Mouse (Mus musculus): ENCODE measurements around the gene Ccdc9.
A peak's percentile ranks its signal among the peaks of the same experiment; 100 is the strongest.

Ccdc9 gene

GRCm38 (mm10) chr7:16286026-16286961, at the start of gene Ccdc9:
Ccdc9 (minus strand) TSS chr7:16286795.
- peak; percentile 99 for DNase-seq (ENCODE audit: low spot score in 2 of 2)

GRCm38 (mm10) chr7:16329146-16329545, 42.6 kb upstream of the Ccdc9 start:
- no peak for DNase-seq (ENCODE audit: low spot score in 2 of 2)

DNA sequence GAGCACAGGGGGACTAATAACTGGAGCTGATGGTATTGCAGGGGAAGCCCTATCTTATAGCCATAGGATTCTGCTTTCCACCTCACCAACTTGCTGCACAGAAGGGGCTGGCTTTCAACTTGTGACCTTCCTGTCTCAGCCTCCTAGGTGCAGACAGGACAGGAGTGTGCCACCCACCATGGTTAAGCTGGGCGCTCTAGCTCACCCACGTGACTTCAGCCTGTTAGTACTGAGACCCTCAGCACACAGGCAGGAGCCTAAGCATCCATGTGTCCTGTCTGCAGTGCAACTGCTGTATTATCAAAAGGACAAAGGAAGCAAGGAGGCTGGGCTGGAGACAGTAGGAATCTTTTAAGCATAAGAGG, 40.0 kb upstream of the Ccdc9 start:
- no peak for DNase-seq (ENCODE audit: low spot score in 2 of 2)

GRCm38 (mm10) chr7:16325920-16326606, 39.5 kb upstream of the Ccdc9 start:
- DNase-seq (ENCODE audit: low spot score in 2 of 2), result peak; percentile 51 to 61

DNA sequence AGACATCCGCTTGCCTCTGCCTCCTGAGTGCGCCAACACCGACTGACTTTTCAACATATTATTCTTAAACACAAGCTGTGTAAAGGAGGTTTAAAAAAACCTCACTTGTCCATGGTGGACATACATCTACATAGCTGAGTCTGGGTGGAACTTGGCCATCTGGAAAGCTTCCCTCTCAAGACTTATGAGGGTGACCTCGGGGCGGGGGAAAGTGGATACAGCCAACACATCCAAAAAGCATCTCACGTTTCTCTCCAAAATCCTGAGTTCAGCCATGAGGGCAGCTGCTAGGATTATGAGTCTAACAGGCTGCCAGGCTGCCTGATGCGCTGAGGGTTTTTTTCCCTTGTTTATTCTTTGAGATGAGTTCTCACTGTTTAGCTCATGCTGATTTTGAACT, 38.1 kb upstream of the Ccdc9 start:
- DNase-seq (ENCODE audit: low spot score in 2 of 2), result no peak

- no peak for DNase-seq (ENCODE audit: low spot score in 2 of 2)
Observed at GRCm38 (mm10) chr7:16320479-16320878, 33.9 kb upstream of the Ccdc9 start.

- DNase-seq (ENCODE audit: low spot score in 2 of 2), result no peak
Observed at GRCm38 (mm10) chr7:16319216-16319615, 32.6 kb upstream of the Ccdc9 start.

- DNase-seq (ENCODE audit: low spot score in 2 of 2), result no peak
Observed at GRCm38 (mm10) chr7:16317094-16317493, 30.5 kb upstream of the Ccdc9 start.

DNA sequence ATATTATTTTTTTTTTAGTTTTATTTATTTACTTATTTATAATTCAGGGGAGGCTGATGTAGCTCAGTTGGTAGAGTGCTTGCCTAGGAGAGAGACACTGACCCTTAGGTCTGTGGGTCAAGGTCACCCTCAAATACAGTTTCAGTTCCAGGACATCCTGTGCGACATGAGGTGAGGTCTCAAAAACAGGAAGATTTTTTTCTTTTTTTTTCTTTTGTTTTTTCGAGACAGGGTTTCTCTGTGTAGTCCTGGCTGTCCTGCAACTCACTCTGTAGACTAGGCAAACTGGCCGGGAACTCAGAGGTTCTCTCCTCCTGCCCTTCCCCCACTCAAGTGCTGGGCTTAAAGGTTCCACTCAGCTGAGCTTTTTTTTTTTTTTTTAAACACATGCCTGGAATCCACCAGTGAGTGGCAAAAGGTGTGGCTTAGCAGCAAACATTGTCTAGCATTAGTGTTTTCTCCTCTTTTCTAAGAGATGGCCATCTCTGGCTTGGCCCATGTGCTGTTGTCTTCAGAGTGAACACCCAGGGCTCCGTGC, 28.7 kb upstream of the Ccdc9 start:
- DNase-seq (ENCODE audit: low spot score in 2 of 2), result no peak

- no peak for DNase-seq (ENCODE audit: low spot score in 2 of 2)
Observed at GRCm38 (mm10) chr7:16314221-16314775, 27.7 kb upstream of the Ccdc9 start.

DNA sequence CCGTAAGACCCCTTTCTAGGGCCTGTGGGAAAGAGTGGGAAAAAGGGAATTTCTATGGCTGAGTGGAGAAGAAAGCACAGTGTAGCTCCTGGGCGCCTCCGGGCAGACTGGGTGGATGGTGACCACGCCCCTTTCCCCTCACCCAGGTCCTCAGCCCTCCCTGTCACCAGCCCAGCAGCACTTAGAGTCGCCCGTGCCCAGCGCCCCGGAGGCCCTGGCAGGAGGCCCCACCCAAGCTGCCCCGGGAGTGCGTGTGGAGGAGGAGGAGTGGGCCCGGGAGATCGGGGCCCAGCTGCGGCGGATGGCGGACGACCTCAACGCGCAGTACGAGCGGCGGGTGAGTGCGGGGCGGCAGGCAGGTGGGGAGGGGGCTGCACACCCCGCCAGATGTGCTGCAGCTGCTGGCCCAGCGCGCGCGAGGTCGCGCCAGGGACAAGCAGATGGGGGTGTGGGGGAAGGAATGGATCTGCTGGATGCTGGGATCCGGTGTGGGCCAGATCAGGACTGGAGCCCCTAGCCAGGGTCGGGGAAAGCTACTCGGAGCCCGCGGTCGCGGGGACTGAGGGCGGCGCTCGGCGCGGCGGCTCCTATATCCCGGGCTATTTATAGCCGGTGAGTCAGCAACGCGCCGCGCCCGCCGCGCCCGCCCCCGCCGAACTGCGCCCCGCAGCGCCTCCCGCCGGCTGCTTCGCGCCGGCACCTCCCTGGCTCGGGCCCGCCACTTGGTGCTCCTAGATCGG, 27.1 kb upstream of the Ccdc9 start:
- DNase-seq (ENCODE audit: low spot score in 2 of 2), result peak; percentile 45 to 62

DNA sequence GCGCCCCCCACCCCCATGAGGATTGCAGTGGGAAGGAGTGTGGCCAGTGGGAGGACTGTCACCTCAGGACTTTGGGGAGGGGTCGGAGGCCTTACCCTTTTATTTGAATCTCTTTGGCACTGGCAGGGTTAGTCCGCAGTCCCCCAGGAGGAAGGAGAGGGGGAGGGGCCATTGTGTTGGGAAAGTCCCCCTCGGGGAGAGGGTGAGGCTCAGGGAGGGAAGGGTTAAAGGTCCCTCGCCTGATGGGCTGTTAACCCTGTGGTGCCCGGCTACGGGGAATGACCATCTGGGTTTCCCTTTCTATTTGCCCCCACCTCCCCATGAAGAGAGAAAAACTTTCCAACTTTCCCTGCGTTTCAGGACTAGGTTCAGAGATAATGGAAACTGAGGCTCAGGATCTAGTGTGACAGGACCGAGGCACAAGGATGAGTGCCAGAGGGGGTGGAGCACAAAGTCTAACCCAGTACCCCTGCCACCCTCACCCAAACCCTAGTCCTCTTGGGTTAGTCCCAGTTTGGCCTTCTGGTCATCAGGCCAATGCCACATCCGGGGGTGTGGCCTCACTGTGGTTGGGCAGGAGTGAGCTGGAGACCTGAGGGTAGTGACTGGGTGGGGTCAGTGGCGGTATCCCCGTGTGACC, 26.2 kb upstream of the Ccdc9 start:
- peak; percentile 63 to 74 for DNase-seq (ENCODE audit: low spot score in 2 of 2)

- peak in 1 of 2 experiments; percentile 27 for DNase-seq (ENCODE audit: low spot score in 2 of 2)
Observed at GRCm38 (mm10) chr7:16312011-16312671, 25.5 kb upstream of the Ccdc9 start.

- DNase-seq (ENCODE audit: low spot score in 2 of 2), result peak in 1 of 2 experiments; percentile 11
Observed at GRCm38 (mm10) chr7:16311453-16312004, 24.9 kb upstream of the Ccdc9 start.

- DNase-seq (ENCODE audit: low spot score in 2 of 2), result peak in 1 of 2 experiments; percentile 43
Observed at GRCm38 (mm10) chr7:16310521-16311452, 24.2 kb upstream of the Ccdc9 start.

GRCm38 (mm10) chr7:16310020-16310520, 23.5 kb upstream of the Ccdc9 start:
- DNase-seq (ENCODE audit: low spot score in 2 of 2), result peak; percentile 78 to 86

- peak; percentile 90 for DNase-seq (ENCODE audit: low spot score in 2 of 2)
Observed at GRCm38 (mm10) chr7:16309318-16310019, 22.9 kb upstream of the Ccdc9 start.
